Mouse (Mus musculus): ENCODE results near the gene Krt88. TPM values are rescaled to one million over a fixed set of nuclear protein-coding genes. Genes with fewer than 3 reads are reported as not detected.

Krt88 gene
- not detected for total RNA-seq (2021)
- long read RNA-seq, experiment 1, result 0 reads
- long read RNA-seq, experiment 2, result 0 reads

- DNase-seq, result no peak
These were observed at the start of gene Krt88 for GRCm38 (mm10) chr15:101447444-101447843. Krt88 (plus strand) TSS chr15:101447744.

GRCm38 (mm10) chr15:101398269-101398668 is 49.3 kb upstream of the Krt88 start:
- DNase-seq, result no peak

GRCm38 (mm10) chr15:101410775-101411174 is 36.8 kb upstream of the Krt88 start, which contains the start of gene Krt7:
Krt7 (plus strand) TSS chr15:101411043.
- DNase-seq, result no peak

- DNase-seq, result no peak
These were observed 35.4 kb upstream of the Krt88 start for GRCm38 (mm10) chr15:101412188-101412587.

GRCm38 (mm10) chr15:101413916-101414635 is 33.5 kb upstream of the Krt88 start:
- no peak for DNase-seq

GRCm38 (mm10) chr15:101414807-101415565 is 32.6 kb upstream of the Krt88 start:
- no peak for DNase-seq

- DNase-seq, result no peak
These were observed 28.6 kb upstream of the Krt88 start for GRCm38 (mm10) chr15:101418950-101419349.

GRCm38 (mm10) chr15:101420903-101421302 is 26.6 kb upstream of the Krt88 start:
- DNase-seq, result no peak

GRCm38 (mm10) chr15:101424914-101425313 is 22.6 kb upstream of the Krt88 start:
- DNase-seq, result no peak

GRCm38 (mm10) chr15:101436611-101437010 is 10.9 kb upstream of the Krt88 start:
- no peak for DNase-seq

GRCm38 (mm10) chr15:101438555-101438954 is 9.0 kb upstream of the Krt88 start, which contains the start of gene Krt87:
Krt87 (minus strand) TSS chr15:101438804.
- DNase-seq, result no peak

- no peak for DNase-seq
These were observed 6.7 kb upstream of the Krt88 start for GRCm38 (mm10) chr15:101440837-101441236.

GRCm38 (mm10) chr15:101446572-101446971 is 972 bp upstream of the Krt88 start:
- no peak for DNase-seq

GRCm38 (mm10) chr15:101453093-101453736 is 5.7 kb downstream of the Krt88 start:
- DNase-seq, result peak; percentile 86 to 88

- no peak for DNase-seq
These were observed 7.2 kb downstream of the Krt88 start for GRCm38 (mm10) chr15:101454774-101455173.

- DNase-seq, result no peak
These were observed 7.7 kb downstream of the Krt88 start for GRCm38 (mm10) chr15:101455292-101455691.

GRCm38 (mm10) chr15:101455891-101456290 is 8.3 kb downstream of the Krt88 start:
- no peak for DNase-seq

GRCm38 (mm10) chr15:101458361-101458930 is 10.9 kb downstream of the Krt88 start:
- peak; percentile 6 to 43 for DNase-seq

GRCm38 (mm10) chr15:101459283-101459682 is 11.7 kb downstream of the Krt88 start:
- DNase-seq, result peak in 1 of 2 experiments; percentile 10

GRCm38 (mm10) chr15:101463651-101464050 is 16.1 kb downstream of the Krt88 start, which contains the start of gene Krt81:
Krt81 (minus strand) TSS chr15:101463751.
- no peak for DNase-seq

- DNase-seq, result no peak
These were observed 21.5 kb downstream of the Krt88 start for GRCm38 (mm10) chr15:101469093-101469492.

- DNase-seq, result peak; percentile 74 to 75
These were observed 25.5 kb downstream of the Krt88 start, which contains the start of gene Krt86 for GRCm38 (mm10) chr15:101472952-101473528. Krt86 (plus strand) TSS chr15:101473478.
